Mouse (Mus musculus) forebrain, embryonic 15.5 days (tissue): ENCODE measurements at regions not wholly inside any gene's neighbourhood (a gene's known extent, or its start where the extent isn't known, plus 50 kb on each side); places are given as distances from the start of the nearest gene placed in this dataset.

Experiments
- ATAC-seq: fragments of 200-750 bp; cut with Nextera tagmentation; replicated peaks from 2 replicates; pipeline ENCODE4 v1.8.0; 2017; ENCODE audit warnings: mild to moderate bottlenecking, moderate TSS enrichment, moderate library complexity
- H3K27ac ChIP-seq: fragments of 300-500 bp; sonication (generic); replicated peaks from 2 replicates; pipeline ENCODE4 v1.5.1; 2015; ENCODE audit warnings: mild to moderate bottlenecking, inconsistent platforms
- H3K27me3 ChIP-seq: fragments of 300-500 bp; sonication (generic); 2 replicates; pipeline ENCODE4 v1.6.1; 2015; ENCODE audit warnings: inconsistent platforms
- H3K36me3 ChIP-seq: fragments of 300-500 bp; sonication (generic); 2 replicates; pipeline ENCODE4 v1.6.1; 2015; ENCODE audit warnings: mild to moderate bottlenecking, inconsistent platforms
- H3K4me1 ChIP-seq: fragments of 300-500 bp; sonication (generic); 2 replicates; pipeline ENCODE4 v1.6.1; 2015; ENCODE audit warnings: inconsistent platforms
- H3K4me2 ChIP-seq: fragments of 300-500 bp; sonication (generic); replicated peaks from 2 replicates; pipeline ENCODE4 v1.6.1; 2015; ENCODE audit warnings: mild to moderate bottlenecking, inconsistent platforms
- H3K4me3 ChIP-seq: fragments of 300-500 bp; sonication (generic); 2 replicates; pipeline ENCODE4 v1.5.1; 2015; ENCODE audit warnings: mild to moderate bottlenecking, inconsistent platforms
- H3K9ac ChIP-seq: fragments of 300-500 bp; sonication (generic); replicated peaks from 2 replicates; pipeline ENCODE4 v1.6.1; 2015; ENCODE audit warnings: mild to moderate bottlenecking, inconsistent platforms
- H3K9me3 ChIP-seq: fragments of 300-500 bp; sonication (generic); 2 replicates; pipeline ENCODE4 v1.6.1; 2016; ENCODE audit warnings: inconsistent platforms
- WGBS: fragments of 180-500 bp; shearing (Covaris S2); methylation state at CpG from one replicate; pipeline ENCODE4 v1.1.7; 2015; ENCODE audit warnings: mixed read lengths; 5-methylcytosine and 5-hydroxymethylcytosine counted together

- no peaks in the 10 kb centered on the region for H3K27me3 ChIP-seq
- H3K36me3 ChIP-seq, result no peaks in the 10 kb centered on the region
- 55% methylated on average over 9 of the region's 9 CpGs for WGBS
- no peak overlapping the region for H3K9ac ChIP-seq
- no peak overlapping the region for H3K27ac ChIP-seq
- no peaks in the 10 kb centered on the region for H3K9me3 ChIP-seq
- H3K4me2 ChIP-seq, result no peak overlapping the region
- no peak for ATAC-seq
- H3K4me1 ChIP-seq, result 0 out of 2 replicates have a peak, but pooled peaks cover 4% of the 10 kb centered on the region
- no peak overlapping the region for H3K4me3 ChIP-seq
These were observed 159.4 kb upstream of the 3110018I06Rik start for GRCm38 (mm10) chr12:107328986-107329385.

- no peaks in the 10 kb centered on the region for H3K27me3 ChIP-seq
- no peak overlapping the region for H3K4me2 ChIP-seq
- no peak overlapping the region for H3K9ac ChIP-seq
- H3K4me3 ChIP-seq, result no peak overlapping the region
- no peaks in the 10 kb centered on the region for H3K9me3 ChIP-seq
- ATAC-seq, result no peak
- WGBS, result 61% methylated on average over 8 of the region's 8 CpGs
- H3K4me1 ChIP-seq, result peaks cover 10% of the 10 kb centered on the region
- H3K27ac ChIP-seq, result no peak overlapping the region
- no peaks in the 10 kb centered on the region for H3K36me3 ChIP-seq
These were observed 154.1 kb upstream of the 3110018I06Rik start for GRCm38 (mm10) chr12:107334366-107334765.

GRCm38 (mm10) chr12:107335106-107335505, 153.3 kb upstream of the 3110018I06Rik start:
- H3K27ac ChIP-seq, result no peak overlapping the region
- no peaks in the 10 kb centered on the region for H3K9me3 ChIP-seq
- no peak overlapping the region for H3K9ac ChIP-seq
- no peak overlapping the region for H3K4me3 ChIP-seq
- no peak overlapping the region for H3K4me2 ChIP-seq
- 43% methylated on average over 12 of the region's 12 CpGs for WGBS
- H3K27me3 ChIP-seq, result no peaks in the 10 kb centered on the region
- H3K4me1 ChIP-seq, result peaks cover 10% of the 10 kb centered on the region
- H3K36me3 ChIP-seq, result no peaks in the 10 kb centered on the region
- ATAC-seq, result peak; percentile 66; the same call in 1 of the 2 replicates

GRCm38 (mm10) chr12:107338758-107339157, 149.7 kb upstream of the 3110018I06Rik start:
- Histone ChIP-seq H3K4me2 (no peak overlapping the region), H3K4me3 (no peak overlapping the region), H3K36me3 (no peaks in the 10 kb centered on the region), H3K4me1 (peaks cover 10% of the 10 kb centered on the region), H3K27ac (no peak overlapping the region), H3K9me3 (no peaks in the 10 kb centered on the region), H3K27me3 (no peaks in the 10 kb centered on the region), H3K9ac (no peak overlapping the region)
- no peak for ATAC-seq
- WGBS, result 78% methylated on average over 10 of the region's 10 CpGs

- Histone ChIP-seq H3K36me3 (no peaks in the 10 kb centered on the region), H3K9me3 (no peaks in the 10 kb centered on the region), H3K4me3 (no peak overlapping the region), H3K9ac (no peak overlapping the region), H3K27me3 (no peaks in the 10 kb centered on the region), H3K4me2 (no peak overlapping the region), H3K27ac (no peak overlapping the region), H3K4me1 (peaks cover 18% of the 10 kb centered on the region)
- 0 out of 2 replicates have a peak, but pooled peaks have one; percentile 46 for ATAC-seq
- 7% methylated on average over 6 of the region's 6 CpGs for WGBS
These were observed 132.2 kb upstream of the 3110018I06Rik start for GRCm38 (mm10) chr12:107356211-107356610.

GRCm38 (mm10) chr12:107356974-107357373, 131.5 kb upstream of the 3110018I06Rik start:
- H3K4me1 ChIP-seq, result peaks cover 18% of the 10 kb centered on the region

GRCm38 (mm10) chr12:107360511-107360910, 127.9 kb upstream of the 3110018I06Rik start:
- H3K9ac ChIP-seq, result no peak overlapping the region
- H3K27me3 ChIP-seq, result no peaks in the 10 kb centered on the region
- 65% methylated on average over 12 of the region's 12 CpGs for WGBS
- no peaks in the 10 kb centered on the region for H3K36me3 ChIP-seq
- no peak overlapping the region for H3K4me2 ChIP-seq
- H3K27ac ChIP-seq, result peak overlapping the region; percentile 43; the same call in 1 of the 2 replicates
- H3K4me3 ChIP-seq, result no peak overlapping the region
- H3K9me3 ChIP-seq, result no peaks in the 10 kb centered on the region
- H3K4me1 ChIP-seq, result peaks cover 18% of the 10 kb centered on the region
- no peak for ATAC-seq

More at GRCm38 (mm10) chr12:107356974-107357373, 131.5 kb upstream of the 3110018I06Rik start:
- no peak overlapping the region for H3K9ac ChIP-seq
- no peak overlapping the region for H3K4me2 ChIP-seq
- H3K27ac ChIP-seq, result no peak overlapping the region
- H3K27me3 ChIP-seq, result no peaks in the 10 kb centered on the region
- no peaks in the 10 kb centered on the region for H3K36me3 ChIP-seq
- no peak for ATAC-seq
- WGBS, result 83% methylated on average over 7 of the region's 7 CpGs
- no peaks in the 10 kb centered on the region for H3K9me3 ChIP-seq
- no peak overlapping the region for H3K4me3 ChIP-seq

- Histone ChIP-seq H3K4me3 (no peak overlapping the region), H3K27ac (no peak overlapping the region), H3K4me2 (no peak overlapping the region), H3K27me3 (no peaks in the 10 kb centered on the region), H3K9me3 (no peaks in the 10 kb centered on the region), H3K9ac (no peak overlapping the region), H3K4me1 (0 out of 2 replicates have a peak, but pooled peaks cover 9% of the 10 kb centered on the region), H3K36me3 (no peaks in the 10 kb centered on the region)
- WGBS, result 93% methylated on average over 7 of the region's 7 CpGs
- no peak for ATAC-seq
These were observed 126.8 kb upstream of the 3110018I06Rik start for GRCm38 (mm10) chr12:107361606-107362005.

GRCm38 (mm10) chr12:107362120-107362519, 126.3 kb upstream of the 3110018I06Rik start:
- Histone ChIP-seq H3K4me3 (no peak overlapping the region), H3K27me3 (no peaks in the 10 kb centered on the region), H3K9ac (no peak overlapping the region), H3K9me3 (no peaks in the 10 kb centered on the region), H3K27ac (no peak overlapping the region), H3K36me3 (no peaks in the 10 kb centered on the region), H3K4me2 (no peak overlapping the region), H3K4me1 (0 out of 2 replicates have a peak, but pooled peaks cover 6% of the 10 kb centered on the region)
- whole genome bisulfite sequencing, result 94% methylated on average over 10 of the region's 10 CpGs
- ATAC-seq, result no peak

GRCm38 (mm10) chr12:107372254-107372653, 116.2 kb upstream of the 3110018I06Rik start:
- Histone ChIP-seq H3K27me3 (no peaks in the 10 kb centered on the region), H3K9ac (no peak overlapping the region), H3K4me3 (no peak overlapping the region), H3K9me3 (no peaks in the 10 kb centered on the region), H3K4me2 (no peak overlapping the region), H3K4me1 (no peaks in the 10 kb centered on the region), H3K27ac (no peak overlapping the region), H3K36me3 (no peaks in the 10 kb centered on the region)
- whole genome bisulfite sequencing, result 43% methylated on average over 7 of the region's 7 CpGs
- no peak for ATAC-seq

- 75% methylated on average over 14 of the region's 14 CpGs for WGBS
- H3K9ac ChIP-seq, result no peak overlapping the region
- no peaks in the 10 kb centered on the region for H3K36me3 ChIP-seq
- H3K4me1 ChIP-seq, result no peaks in the 10 kb centered on the region
- ATAC-seq, result no peak
- H3K27ac ChIP-seq, result no peak overlapping the region
- H3K4me3 ChIP-seq, result no peak overlapping the region
- no peak overlapping the region for H3K4me2 ChIP-seq
- no peaks in the 10 kb centered on the region for H3K27me3 ChIP-seq
- no peaks in the 10 kb centered on the region for H3K9me3 ChIP-seq
These were observed 96.2 kb upstream of the 3110018I06Rik start for GRCm38 (mm10) chr12:107392050-107392795.

- no peaks in the 10 kb centered on the region for H3K9me3 ChIP-seq
- no peaks in the 10 kb centered on the region for H3K4me1 ChIP-seq
- ATAC-seq, result no peak
- no peaks in the 10 kb centered on the region for H3K27me3 ChIP-seq
- H3K9ac ChIP-seq, result no peak overlapping the region
- 81% methylated on average over 1 of the region's 1 CpGs for WGBS
- H3K27ac ChIP-seq, result no peak overlapping the region
- no peaks in the 10 kb centered on the region for H3K36me3 ChIP-seq
- no peak overlapping the region for H3K4me3 ChIP-seq
- no peak overlapping the region for H3K4me2 ChIP-seq
These were observed 94.0 kb upstream of the 3110018I06Rik start for GRCm38 (mm10) chr12:107394467-107394866.

GRCm38 (mm10) chr12:107404821-107405220, 83.6 kb upstream of the 3110018I06Rik start:
- Histone ChIP-seq H3K36me3 (no peaks in the 10 kb centered on the region), H3K4me1 (peaks cover 5% of the 10 kb centered on the region; the same call in 1 of the 2 replicates), H3K4me2 (no peak overlapping the region), H3K9me3 (no peaks in the 10 kb centered on the region), H3K27ac (no peak overlapping the region), H3K4me3 (no peak overlapping the region), H3K9ac (no peak overlapping the region), H3K27me3 (no peaks in the 10 kb centered on the region)
- no peak for ATAC-seq
- WGBS, result 83% methylated on average over 10 of the region's 10 CpGs
